Mouse (Mus musculus) MEL-GATA-1-ER (cell line): ENCODE measurements around the gene Sugct.
A peak's percentile ranks its signal among the peaks of the same experiment; 100 is the strongest.

Experiments used
- DNase-seq: peaks from one replicate; pipeline ENCODE4 v3.0.0-alpha.2; 2012; ENCODE audit warnings: low read depth; ENCODE audit errors: extremely low read depth

Gene Sugct

DNA sequence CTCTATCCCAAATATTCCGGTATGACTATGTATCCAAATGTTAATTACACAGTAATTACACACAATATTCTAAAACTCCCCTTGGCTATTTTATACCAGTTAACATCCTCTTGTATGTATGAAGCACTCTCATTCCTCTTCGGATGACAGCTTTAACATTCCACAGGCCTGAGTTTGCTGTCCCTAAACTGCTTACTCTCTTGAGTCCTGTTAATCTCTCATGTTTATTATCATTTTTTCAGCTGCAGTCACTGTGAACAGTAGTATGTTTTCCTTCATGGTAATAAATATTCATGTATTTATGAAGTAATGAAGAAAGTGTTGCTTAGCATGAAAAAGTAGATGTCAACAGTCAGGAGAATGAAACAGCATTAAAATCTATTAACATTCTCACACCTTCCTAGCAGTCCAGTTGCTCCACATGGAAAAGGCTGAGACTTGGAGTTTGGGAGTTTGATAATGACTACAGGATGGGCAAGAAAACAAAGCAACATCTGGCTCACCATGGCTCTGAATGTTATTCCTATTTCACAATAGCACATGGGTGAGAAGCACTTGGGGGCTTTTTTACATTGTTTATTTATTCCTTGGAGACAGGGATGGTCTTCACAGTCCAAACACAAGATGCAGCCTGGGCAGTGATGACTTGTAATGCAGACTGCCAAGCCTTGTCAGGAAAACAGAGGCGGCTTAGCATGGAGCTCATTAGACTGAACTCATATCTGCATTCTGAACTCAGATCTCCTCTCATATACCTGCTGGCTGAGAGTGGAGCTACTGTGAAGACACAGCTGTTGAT lies 651.7 kb downstream of the Sugct start:
- DNase-seq, result no peak

DNA sequence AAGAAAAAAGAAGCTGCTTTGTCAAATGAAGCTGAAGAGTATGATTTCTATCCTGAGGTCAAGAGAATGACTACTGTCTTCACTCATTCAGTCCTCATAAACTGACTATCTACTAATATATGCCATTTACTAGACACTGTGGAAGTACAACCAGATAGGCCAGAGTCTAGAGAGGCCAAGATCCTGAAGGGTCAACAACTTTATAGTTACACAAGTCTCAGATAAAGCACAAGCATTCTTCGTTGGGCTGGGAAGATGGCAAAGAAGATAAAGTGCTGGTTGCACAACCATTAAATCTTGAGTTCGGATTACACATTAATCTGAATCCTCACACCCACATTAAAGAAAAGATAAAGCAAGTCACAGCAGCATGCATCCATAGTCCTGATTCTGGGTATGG lies 653.0 kb downstream of the Sugct start:
- DNase-seq, result no peak

DNA sequence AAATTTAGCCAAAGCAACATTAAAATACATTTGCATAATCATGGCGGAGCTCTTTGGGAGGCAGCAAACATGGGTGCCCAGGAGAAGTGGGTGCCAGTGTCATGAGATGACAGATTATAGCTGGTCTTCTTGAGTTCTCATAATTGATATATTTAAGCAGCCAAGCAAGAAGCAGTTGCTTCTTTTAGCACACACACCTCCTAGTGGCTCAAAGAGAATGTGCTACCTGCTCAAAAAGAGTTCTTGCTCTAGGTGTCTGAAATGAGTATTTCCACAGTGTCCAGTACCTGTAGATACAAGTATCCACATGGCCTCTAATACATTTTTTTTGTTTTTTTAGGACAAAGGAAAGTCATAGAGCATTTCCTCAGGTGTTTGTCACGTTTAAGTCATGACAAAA lies 655.6 kb downstream of the Sugct start:
- DNase-seq, result no peak

- DNase-seq, result no peak
Measured at GRCm38 (mm10) chr13:17038341-17038740, 657.0 kb downstream of the Sugct start.

GRCm38 (mm10) chr13:17037899-17038298 lies 657.5 kb downstream of the Sugct start:
- no peak for DNase-seq

- no peak for DNase-seq
Measured at GRCm38 (mm10) chr13:17030761-17031160, 664.6 kb downstream of the Sugct start.

GRCm38 (mm10) chr13:17028595-17028994 lies 666.8 kb downstream of the Sugct start:
- DNase-seq, result peak; percentile 6

DNA sequence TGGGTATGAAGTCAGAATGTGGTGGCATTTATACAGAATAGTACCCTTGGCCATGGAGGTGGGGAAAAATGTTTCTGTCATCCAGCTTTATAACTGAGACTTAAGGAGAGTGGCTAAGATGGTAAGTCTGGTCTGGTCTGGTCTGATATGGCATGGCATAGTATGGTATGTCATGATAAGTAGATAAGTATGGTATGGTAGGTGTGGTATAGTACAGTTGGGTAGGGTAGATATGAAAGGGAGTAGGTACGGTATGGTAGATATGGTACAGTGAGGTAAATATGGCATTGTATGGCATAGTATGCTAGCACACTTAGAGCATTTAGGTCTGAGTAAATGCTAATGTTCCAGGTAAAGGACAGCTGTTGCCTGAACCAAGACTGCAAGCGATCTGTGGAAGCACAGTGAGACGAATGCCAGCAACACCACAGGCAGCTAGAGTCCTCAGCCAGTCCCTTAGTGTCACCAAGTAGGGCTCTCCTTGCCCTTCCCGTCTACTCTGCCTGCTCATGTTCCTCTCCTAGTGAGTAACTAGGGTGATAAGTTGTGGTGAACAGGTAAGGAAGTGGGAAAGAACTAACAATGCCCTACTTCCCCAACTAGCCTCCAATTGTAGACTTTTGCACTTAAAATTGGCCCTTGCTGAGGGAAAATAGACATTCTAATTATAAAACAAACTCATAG lies 667.4 kb downstream of the Sugct start:
- no peak for DNase-seq

DNA sequence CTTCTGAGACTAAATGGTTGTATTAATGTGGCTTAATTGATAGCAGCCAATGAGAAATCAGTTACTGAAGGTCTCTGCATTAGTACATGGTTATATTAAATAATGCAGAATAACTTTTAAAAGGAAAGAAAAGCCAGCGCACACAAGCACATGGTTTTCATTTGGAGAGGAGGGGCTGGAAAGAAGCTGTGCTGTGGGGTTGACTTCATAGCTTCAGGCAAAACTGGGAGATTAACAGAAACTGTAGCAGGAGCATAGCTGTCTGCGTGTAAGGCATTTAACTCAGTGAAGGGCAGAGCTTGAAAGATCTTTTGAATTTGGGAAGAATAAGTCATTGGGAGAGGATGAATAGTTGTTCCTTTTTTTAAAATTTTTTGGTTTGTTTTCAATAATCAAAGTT lies 668.4 kb downstream of the Sugct start:
- no peak for DNase-seq

DNA sequence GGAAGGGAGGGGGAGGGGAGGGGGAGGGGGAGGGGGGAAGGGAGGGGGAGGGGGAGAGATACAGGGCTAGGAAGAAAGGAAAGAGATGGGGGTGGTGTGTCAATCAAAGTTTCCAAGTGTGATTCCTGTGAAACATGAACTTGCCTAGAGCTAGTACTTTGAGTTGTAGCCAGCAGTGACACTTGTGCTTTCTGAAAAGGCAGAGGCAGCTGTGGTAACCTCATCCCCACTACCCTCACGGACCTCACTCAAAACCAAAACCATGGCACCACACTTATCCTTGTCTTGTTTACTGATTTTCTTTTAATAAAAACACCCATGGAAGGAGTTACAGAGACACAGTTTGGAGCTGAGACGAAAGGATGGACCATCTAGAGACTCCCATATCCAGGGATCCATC lies 698.9 kb downstream of the Sugct start:
- DNase-seq, result no peak

- DNase-seq, result no peak
Measured at GRCm38 (mm10) chr13:16995321-16995720, 700.0 kb downstream of the Sugct start.

- no peak for DNase-seq
Measured at GRCm38 (mm10) chr13:16977743-16978142, 717.6 kb downstream of the Sugct start.

GRCm38 (mm10) chr13:16971277-16971676 lies 724.1 kb downstream of the Sugct start:
- DNase-seq, result no peak

GRCm38 (mm10) chr13:16968995-16969394 lies 726.4 kb downstream of the Sugct start:
- no peak for DNase-seq

DNA sequence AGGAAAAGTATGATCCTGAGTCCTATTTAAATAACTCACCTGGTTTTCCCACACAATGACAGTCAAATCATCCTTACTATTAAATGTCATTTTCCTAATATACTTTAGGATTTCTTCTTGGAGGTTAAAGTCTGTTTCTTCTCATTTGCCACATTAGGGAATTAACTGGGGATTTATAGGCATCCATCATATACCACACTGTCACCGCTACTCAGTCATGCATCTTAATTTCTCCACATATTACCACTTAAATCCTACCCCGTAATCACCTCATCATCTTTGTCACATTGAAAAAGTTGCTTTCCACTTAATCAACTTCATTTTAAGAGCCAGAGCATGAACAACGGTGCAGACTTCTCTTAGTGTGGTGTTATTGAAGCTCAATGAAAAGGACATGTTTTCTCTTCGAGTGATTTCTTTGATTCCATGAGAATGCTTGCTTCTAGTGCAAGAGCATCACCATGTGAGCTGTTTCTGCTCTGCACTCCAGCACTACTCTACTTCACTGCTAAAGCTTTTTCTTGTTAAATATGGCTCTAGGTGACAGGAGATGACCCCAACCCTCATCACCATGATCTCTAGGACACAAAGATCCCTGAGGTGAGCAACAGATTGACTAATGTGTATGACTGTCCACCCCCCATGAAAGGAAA lies 730.4 kb downstream of the Sugct start:
- no peak for DNase-seq

DNA sequence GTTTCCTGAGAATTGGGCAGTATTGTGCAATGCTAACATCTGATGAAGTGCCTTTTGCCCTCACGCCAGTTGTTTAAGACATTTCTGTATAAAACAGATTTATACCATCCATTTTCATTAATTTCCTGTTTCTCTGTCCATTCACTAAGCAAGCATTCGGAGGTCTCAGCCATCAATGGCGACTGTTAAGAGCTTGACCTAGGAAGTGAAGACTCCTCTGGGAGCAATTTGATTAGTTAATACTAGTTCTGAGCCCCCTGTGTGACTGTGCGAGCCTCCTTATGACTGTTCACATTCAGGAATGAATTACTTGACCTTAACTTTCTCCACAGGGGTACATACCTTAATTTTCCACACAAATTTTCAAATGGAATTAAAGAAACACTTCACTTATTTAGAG lies 743.3 kb downstream of the Sugct start:
- DNase-seq, result no peak

DNA sequence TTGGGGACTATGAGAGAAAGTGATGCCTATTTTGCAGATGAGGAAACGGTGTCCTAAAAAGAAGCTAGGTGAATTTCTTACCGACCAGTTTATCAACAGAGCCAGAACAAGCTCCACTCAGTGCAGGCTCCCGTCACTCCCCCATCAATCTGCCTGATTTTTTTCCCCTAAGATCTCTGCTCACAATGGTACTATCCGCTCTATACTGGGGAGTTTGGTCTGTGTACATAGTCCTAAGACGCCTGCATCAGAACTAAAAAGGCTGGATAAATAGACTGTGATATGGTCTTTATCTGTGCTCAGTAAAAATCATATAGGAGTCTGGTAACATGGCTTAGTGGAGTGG lies 755.9 kb downstream of the Sugct start:
- DNase-seq, result no peak

GRCm38 (mm10) chr13:16938552-16939465 lies 756.5 kb downstream of the Sugct start:
- DNase-seq, result no peak

DNA sequence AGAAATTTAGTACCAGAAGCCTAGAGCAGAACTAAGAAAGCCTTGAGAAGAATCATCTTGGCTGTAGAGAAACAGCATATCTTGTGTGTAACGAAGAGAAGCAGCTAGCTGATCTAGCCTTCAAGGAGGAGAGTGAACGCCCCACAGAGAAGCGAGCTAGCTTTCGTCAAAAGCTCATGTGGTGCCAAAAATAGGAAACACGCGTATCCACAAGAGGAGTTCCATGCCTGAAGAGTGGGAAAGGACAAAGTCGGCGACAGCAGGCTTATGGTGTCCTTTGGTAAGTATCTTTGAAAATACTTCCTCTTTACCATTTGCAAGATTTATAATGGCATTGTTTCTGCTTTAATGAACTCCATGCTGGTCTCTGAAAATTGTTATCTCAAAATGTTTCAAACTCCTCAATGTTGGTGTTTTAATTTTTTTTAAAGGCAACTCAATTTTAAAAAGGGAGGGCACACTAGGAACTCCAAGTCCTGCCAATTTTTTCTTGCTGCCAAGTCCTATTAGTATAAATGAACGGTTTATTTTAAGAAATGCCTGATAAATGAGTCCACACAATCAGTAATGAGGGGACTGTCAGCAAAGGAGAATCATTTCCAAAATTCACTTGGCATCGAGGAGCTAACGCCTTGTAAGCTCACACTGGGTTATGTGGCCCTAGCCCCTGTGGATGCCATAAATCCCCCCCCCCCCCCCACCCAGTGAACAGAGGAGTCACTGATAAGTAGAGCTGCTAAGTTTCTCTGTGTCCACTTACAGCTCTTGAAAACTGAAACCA lies 757.7 kb downstream of the Sugct start:
- DNase-seq, result no peak

DNA sequence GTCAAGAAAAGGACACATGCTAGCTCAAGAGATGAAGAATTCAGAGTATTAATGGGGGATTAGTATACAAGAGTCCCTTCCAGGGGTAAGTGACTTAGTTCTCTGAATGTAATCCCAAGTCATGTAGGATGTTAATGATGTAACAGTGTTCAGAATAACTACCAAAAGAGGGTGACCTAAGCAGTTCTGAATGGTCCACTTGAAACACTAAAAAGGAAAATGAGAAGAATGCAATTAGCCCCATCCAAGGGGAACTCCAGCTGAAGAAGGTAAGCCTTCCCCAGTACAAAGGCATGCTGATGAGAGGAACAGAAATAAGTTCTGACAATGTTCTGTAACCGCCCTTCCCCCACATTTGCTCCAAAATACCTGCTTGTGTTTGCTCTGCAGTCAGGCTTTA lies 760.3 kb downstream of the Sugct start:
- no peak for DNase-seq

DNA sequence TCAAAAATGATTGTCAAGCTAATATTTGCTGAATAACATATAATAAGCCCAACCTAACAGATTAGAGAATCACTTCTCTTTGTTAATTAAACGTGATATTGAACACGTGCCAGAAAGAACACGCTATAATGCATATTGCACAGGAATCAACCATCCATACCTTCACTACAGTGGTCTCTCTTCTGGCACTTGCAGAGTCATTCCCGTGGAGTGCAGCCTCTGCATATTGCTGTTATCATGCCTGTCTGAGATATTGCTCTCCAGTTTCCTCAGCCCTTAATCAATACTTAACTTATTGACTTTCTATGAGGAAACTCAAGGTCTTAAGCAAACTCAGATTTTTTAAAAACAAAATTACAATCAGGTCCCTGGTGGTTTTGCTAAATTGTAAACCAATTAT lies 761.8 kb downstream of the Sugct start:
- no peak for DNase-seq
